Mouse (Mus musculus): ENCODE data around the gene Nop53.
A peak's percentile ranks its signal among the peaks of the same experiment; 100 is the strongest.

- TF ChIP-seq CTCF (IDR thresholded peaks at IDR 0.05), result peak; percentile 90
- TF ChIP-seq POLR2A (IDR thresholded peaks at IDR 0.05; ENCODE audit: insufficient read depth, low read depth, low read length), result no peak
- no peak for TF ChIP-seq EP300 (IDR thresholded peaks at IDR 0.05; ENCODE audit: insufficient read depth, low read depth, low read length)
Observed at GRCm38 (mm10) chr7:15914252-15914651, 31.6 kb downstream of the Nop53 start.

All from heart, adult 2 months (tissue).